Mouse (Mus musculus) CH12.LX (cell line): Measurements from ENCODE around the gene Pitx2.

ENCODE experiments used
- CTCF ChIP-seq, 2 experiments: IDR thresholded peaks in 1 of 2; conservative IDR thresholded peaks in 1 of 2; 2 replicates each; pipeline ENCODE4 v1.5.1; 2011 to 2012; ENCODE audit warnings: low read depth in 2 of 2, low read length in 2 of 2, improper control_type of control experiment in 1 of 2, inconsistent platforms in 1 of 2, mild to moderate bottlenecking in 1 of 2, moderate library complexity in 1 of 2
- ELF1 ChIP-seq: IDR thresholded peaks from 2 replicates; pipeline ENCODE4 v1.6.1; 2014; ENCODE audit warnings: low read depth, mild to moderate bottlenecking, inconsistent platforms, low read length, improper control_type of control experiment
- IRF4 ChIP-seq: IDR thresholded peaks from 2 replicates; pipeline ENCODE4 v1.6.1; 2014; ENCODE audit warnings: low read depth, mild to moderate bottlenecking, inconsistent platforms, low read length, improper control_type of control experiment
- MAFK ChIP-seq: IDR thresholded peaks from 2 replicates; pipeline ENCODE4 v1.6.1; 2011; ENCODE audit warnings: low read length, improper control_type of control experiment; ENCODE audit not compliant: insufficient replicate concordance
- PAX5 ChIP-seq: IDR thresholded peaks from 2 replicates; pipeline ENCODE4 v1.6.1; 2012; ENCODE audit warnings: low read length, inconsistent platforms, mixed read lengths
- POLR2A ChIP-seq: IDR thresholded peaks from 2 replicates; pipeline ENCODE4 v1.6.1; 2011; ENCODE audit warnings: low read depth, mild to moderate bottlenecking, improper control_type of control experiment, low read length
- SMC3 ChIP-seq: IDR thresholded peaks from 2 replicates; pipeline ENCODE4 v1.6.1; 2011; ENCODE audit warnings: low read depth, low read length, improper control_type of control experiment
- UBTF ChIP-seq: IDR thresholded peaks from 2 replicates; pipeline ENCODE4 v1.6.1; 2012; ENCODE audit warnings: low read depth, mild to moderate bottlenecking, inconsistent platforms, low read length, improper control_type of control experiment, moderate library complexity
- ZC3H11A ChIP-seq: IDR thresholded peaks from 2 replicates; pipeline ENCODE4 v1.6.1; 2012; ENCODE audit warnings: low read depth, mild to moderate bottlenecking, inconsistent platforms, low read length, improper control_type of control experiment
- ZMIZ1 ChIP-seq: IDR thresholded peaks from 2 replicates; pipeline ENCODE4 v1.6.1; 2012; ENCODE audit warnings: low read depth, mild to moderate bottlenecking, inconsistent platforms, low read length, improper control_type of control experiment

DNA sequence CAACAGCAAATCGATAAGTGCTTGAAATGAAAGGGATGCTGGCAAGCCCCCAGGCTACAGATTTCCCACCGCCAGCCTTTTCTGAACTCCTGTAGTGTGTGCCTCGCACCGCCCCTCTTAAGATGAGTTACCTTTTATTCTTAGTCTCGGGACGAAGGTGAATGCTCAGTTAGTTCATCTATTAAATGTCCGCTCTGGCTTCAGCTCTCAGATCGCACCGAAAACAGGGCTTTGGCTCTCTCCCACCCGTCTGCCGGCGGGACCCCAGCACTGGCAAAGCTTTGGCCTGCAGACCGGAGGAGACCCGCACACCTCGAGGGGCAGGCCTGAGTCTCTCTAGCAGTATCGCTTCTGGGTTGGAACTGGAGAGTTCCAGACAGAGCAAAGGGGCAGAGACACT, 4.6 kb upstream of the Pitx2 start:
- TF ChIP-seq POLR2A: no peak
- no peak for TF ChIP-seq CTCF (conservative IDR thresholded peaks at IDR 0.05 in 1 of 2, IDR thresholded peaks at IDR 0.05 in 1 of 2; ENCODE audit: low read depth in 2 of 2, low read length in 2 of 2)
- TF ChIP-seq ZC3H11A: no peak
- TF ChIP-seq ZMIZ1: no peak
- TF ChIP-seq ELF1: no peak
- no peak for TF ChIP-seq IRF4
- no peak for TF ChIP-seq SMC3
- no peak for TF ChIP-seq PAX5
- TF ChIP-seq UBTF: no peak
- no peak for TF ChIP-seq MAFK
